Mouse (Mus musculus): ENCODE data around the gene Ubxn4.
A peak's percentile ranks its signal among the peaks of the same experiment; 100 is the strongest.
"Not testable (repeated sequence)": the region's sequence is repeated elsewhere in the genome, so short reads cannot be mapped to it uniquely, and the experiment has no call there.

The Ubxn4 gene

GRCm38 (mm10) chr1:128309043-128309442 lies 65.3 kb downstream of the Ubxn4 start:
- DNase-seq (ENCODE audit: low read depth, low spot score), result peak; percentile 18

DNA sequence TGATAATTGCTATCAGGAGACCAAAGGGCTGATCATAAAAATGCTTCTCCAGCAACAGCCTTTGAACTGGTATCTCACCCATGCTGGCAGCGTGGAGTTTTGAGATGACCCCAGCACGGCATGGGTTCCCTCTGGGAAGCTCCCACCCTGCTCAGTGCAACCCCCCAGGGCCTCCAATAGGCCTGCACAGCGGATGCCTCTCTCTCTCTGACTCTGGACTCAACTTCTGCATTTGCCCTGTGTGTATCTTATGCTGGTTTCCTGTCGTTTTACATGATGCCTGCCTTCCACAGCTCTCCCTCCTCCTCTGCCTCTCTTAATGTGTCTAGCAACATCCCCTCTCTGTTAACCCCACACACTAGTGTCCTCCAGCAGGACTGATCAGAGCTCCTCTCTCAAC lies 70.9 kb downstream of the Ubxn4 start:
- no peak for DNase-seq (ENCODE audit: low read depth, low spot score)

GRCm38 (mm10) chr1:128319266-128319665 lies 75.5 kb downstream of the Ubxn4 start:
- DNase-seq (ENCODE audit: low read depth, low spot score), result not testable (repeated sequence)

DNA sequence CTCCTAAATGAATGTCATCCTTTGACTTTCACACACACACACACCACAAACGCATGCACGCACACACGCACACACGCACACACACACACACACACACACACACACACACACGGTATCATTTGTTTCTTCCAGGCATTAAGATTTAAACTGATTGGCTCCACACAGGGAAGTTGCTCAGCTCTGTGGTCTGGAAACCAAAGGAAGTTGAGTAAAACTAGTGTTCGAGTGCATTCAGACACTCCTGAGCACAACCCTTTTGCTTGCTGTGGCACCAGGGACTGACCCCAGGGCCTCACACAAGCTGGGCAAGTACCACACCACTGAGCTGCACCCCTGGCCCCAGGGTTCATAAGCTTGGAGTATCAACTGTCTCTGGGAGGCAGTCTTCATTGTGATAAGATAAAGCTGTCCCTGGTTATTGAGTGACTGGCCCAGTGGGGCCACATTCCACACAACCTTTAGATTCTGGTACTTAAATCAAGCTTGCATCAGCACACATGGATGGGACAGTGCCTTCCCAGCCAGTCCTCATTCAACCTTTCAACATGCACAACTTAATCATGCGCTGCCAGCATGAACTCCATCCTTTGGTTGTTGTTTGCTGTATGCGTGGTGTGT lies 79.4 kb downstream of the Ubxn4 start:
- DNase-seq (ENCODE audit: low read depth, low spot score), result no peak

DNA sequence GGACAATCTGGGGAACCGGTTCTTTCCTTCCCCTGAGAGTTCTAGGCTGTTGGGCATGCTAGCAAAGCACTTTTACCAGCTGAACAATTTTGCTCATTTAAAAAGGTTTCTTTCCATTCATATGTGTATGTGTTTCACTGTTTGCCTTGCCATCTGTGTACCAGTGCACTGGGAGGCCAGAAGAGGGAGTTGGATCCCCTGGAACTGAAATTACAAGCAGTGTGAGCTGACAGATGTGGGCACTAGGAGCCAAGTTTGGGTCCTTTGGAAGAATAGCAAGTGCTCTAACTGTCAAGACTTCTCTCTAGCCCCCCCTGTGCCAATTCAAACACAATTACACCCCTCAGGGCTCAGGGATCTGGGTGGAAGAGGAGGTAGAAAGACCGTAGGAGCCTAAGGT lies 81.0 kb downstream of the Ubxn4 start:
- DNase-seq (ENCODE audit: low read depth, low spot score), result no peak

GRCm38 (mm10) chr1:128327165-128327564 lies 83.4 kb downstream of the Ubxn4 start:
- no peak for DNase-seq (ENCODE audit: low read depth, low spot score)

DNA sequence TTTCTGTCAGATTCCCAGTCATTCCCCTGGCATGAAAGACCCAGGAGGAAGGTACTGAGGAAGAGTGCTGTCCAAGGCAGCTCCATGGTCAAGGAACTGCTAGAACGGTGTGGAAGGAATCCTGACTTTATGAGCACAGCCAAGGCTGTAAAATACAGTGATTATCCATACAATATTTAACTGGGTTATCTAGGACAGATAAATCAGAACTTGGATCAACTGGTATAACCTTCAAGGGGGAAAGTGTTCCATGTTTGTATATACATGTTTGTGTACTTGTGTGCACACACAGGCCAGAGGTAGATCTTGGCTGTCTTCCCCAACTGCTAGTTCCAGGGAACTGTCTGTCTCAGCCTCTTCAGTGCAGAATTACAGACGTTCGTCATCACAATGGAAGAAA lies 84.5 kb downstream of the Ubxn4 start, which contains the start of gene Lct:
Gene Lct (minus strand): TSS at position 101 of the 400 bp plus-strand sequence.
- DNase-seq (ENCODE audit: low read depth, low spot score), result no peak

Measured in 3T3-L1 (cell line).